Mouse (Mus musculus) brain, embryonic 14.5 days (tissue): ENCODE data around the gene Catsper4. TPM values are rescaled to one million over a fixed set of nuclear protein-coding genes. Genes with fewer than 3 reads are reported as not detected.

Source experiments
- DNase-seq: peaks from one replicate; pipeline ENCODE4 v3.0.0-alpha.2; 2011; ENCODE audit warnings: low read depth
- CTCF ChIP-seq: fragments of 200-500 bp; IDR thresholded peaks from 2 replicates; pipeline ENCODE4 v1.5.1; 2012; ENCODE audit warnings: inconsistent platforms, mild to moderate bottlenecking, moderate library complexity, borderline replicate concordance; ENCODE audit not compliant: insufficient read depth, insufficient read length; ENCODE audit errors: extremely low read depth
- POLR2A ChIP-seq: fragments of 200-500 bp; IDR thresholded peaks from 2 replicates; pipeline ENCODE4 v1.6.1; 2012; ENCODE audit warnings: mild to moderate bottlenecking, inconsistent platforms, borderline replicate concordance; ENCODE audit not compliant: poor library complexity, insufficient read depth, insufficient read length, severe bottlenecking; ENCODE audit errors: extremely low read depth
- polyA plus RNA-seq: library from polyadenylated mRNA; depleted of rRNA; stranded (reverse); fragments of >200 nt; gene quantifications from 2 replicates; pipeline ENCODE4 v1.2.3, GENCODE M21; 2012; rRNA removed

The Catsper4 gene
- polyA plus RNA-seq, 1 experiment = not detected

DNA sequence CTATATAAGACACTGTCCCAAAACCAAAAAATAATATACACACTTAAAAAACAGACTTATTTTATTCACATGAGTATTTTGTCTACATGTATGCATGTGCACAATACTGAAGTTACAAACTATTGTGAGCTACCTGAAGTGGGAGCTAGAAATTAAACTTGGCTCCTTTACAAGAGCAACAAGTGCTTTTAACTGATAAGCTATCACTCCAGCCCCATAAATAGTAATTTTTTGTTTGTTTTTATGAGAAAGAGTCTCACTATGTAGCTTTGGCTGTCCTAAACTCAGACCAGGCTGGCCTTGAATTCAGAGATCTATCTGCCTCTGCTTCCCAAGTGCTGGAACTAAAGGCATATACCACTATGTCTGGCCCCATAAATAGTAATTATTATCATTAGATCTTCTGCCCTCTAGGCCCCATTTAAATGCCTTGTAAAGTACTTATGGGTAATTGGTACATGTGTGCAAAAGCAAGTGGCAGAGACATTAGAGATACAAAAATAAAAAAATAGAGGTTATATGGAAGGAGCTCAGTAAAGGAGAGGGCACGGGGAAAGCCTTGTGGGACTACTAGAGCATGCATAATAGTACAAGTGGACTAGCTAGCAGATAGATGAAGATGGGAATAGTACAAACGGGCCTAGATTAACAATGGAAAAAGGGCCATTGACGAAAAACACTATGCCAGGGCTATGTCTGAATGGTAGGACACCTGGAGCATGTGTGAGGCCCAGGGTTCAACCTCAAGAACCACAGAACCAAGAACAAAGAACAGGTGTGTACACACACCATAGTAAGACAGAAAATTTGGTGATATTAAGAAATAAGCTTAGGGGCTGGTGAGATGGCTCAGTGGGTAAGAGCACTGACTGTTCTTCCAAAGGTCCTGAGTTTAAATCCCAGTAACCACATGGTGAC is 61.4 kb downstream of the Catsper4 start:
- no peak for TF ChIP-seq POLR2A
- no peak for TF ChIP-seq CTCF
- no peak for DNase-seq

DNA sequence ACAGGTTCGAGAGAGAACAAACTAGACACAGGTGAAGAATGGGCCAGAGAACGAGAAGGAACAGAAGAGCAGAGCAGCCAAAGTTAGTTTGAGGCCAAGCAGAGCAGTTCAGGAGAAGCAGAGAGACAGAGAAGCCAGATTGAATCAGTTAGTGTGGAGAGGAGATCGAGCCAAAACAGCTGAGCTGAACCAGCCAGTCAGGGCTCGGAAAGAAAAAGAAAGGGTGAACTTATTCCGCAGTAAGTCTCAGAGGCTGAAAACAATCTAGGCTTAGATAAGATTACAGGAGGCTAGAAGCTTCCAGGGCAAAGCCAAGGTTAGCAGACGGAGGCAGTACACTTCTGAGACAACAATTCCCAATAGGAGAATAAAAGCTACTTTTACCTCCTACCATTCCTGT is 62.2 kb downstream of the Catsper4 start:
- no peak for DNase-seq
- TF ChIP-seq CTCF (no peak), POLR2A (no peak)

DNA sequence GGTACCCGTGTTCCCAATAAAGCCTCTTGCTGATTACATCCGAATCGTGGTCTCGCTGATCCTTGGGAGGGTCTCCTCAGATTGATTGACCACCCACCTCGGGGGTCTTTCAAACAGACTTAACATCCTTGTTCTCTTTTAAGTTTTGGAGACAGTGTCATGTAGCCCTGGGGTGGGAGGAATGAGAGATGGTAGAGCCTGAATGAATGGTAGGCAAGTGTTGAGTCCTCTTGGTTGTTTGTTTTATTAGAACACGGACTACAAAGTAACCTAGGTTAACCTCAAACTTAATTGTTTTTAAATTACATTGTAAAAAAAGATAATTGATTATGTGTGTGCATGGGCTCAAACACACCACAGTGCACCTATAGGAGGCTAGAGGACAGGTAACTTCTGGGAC is 62.6 kb downstream of the Catsper4 start:
- TF ChIP-seq POLR2A = no peak
- DNase-seq = no peak

Other genes starting within 250 kb of the Catsper4 start
- 47.0 and 56.1 TPM in 2 replicates for gene Dhdds, start 226.5 kb downstream of the Catsper4 start, polyA plus RNA-seq
- 0.34 TPM in 2 replicates for gene Lin28a, start 208.5 kb downstream of the Catsper4 start, polyA plus RNA-seq
- gene Zfp683, start 173.5 kb downstream of the Catsper4 start, polyA plus RNA-seq = not detected in 2 replicates
- 2.0 and 2.3 TPM in 2 replicates for gene Crybg2, start 166.6 kb downstream of the Catsper4 start, polyA plus RNA-seq
- 2.3 and 2.5 TPM in 2 replicates for gene Cd52, start 132.3 kb downstream of the Catsper4 start, polyA plus RNA-seq
- 25.1 and 28.4 TPM in 2 replicates for gene Ubxn11, start 124.8 kb downstream of the Catsper4 start, polyA plus RNA-seq
- gene Sh3bgrl3, start 98.6 kb downstream of the Catsper4 start, polyA plus RNA-seq = 240 and 300 TPM in 2 replicates
- 22.0 and 24.7 TPM in 2 replicates for gene Cep85, start 40.3 kb downstream of the Catsper4 start, polyA plus RNA-seq
- gene Gm7534, start 24.4 kb downstream of the Catsper4 start, polyA plus RNA-seq = not detected in 2 replicates
- 0.30 and 0.34 TPM in 2 replicates for gene Cnksr1, start 11.0 kb upstream of the Catsper4 start, polyA plus RNA-seq
- not detected in 2 replicates for gene E130218I03Rik, start 16.3 kb upstream of the Catsper4 start, polyA plus RNA-seq
- 14.5 and 19.0 TPM in 2 replicates for gene Zfp593, start 18.2 kb upstream of the Catsper4 start, polyA plus RNA-seq
- gene Gm30191, start 19.6 kb upstream of the Catsper4 start, polyA plus RNA-seq = 0.33 and 0.64 TPM in 2 replicates
- gene Grrp1, start 26.7 kb upstream of the Catsper4 start, polyA plus RNA-seq = 16.5 and 16.6 TPM in 2 replicates
- gene Pdik1l, start 60.5 kb upstream of the Catsper4 start, polyA plus RNA-seq = 18.8 and 20.7 TPM in 2 replicates
- 0.13 and 0.33 TPM in 2 replicates for gene Trim63, start 87.7 kb upstream of the Catsper4 start, polyA plus RNA-seq
- gene Slc30a2, start 115.8 kb upstream of the Catsper4 start, polyA plus RNA-seq = 0.05 TPM in 1 of 2 replicates, not detected in the other
- 0.32 and 0.40 TPM in 2 replicates for gene Extl1, start 156.5 kb upstream of the Catsper4 start, polyA plus RNA-seq
- gene Pafah2, start 168.9 kb upstream of the Catsper4 start, polyA plus RNA-seq = 14.0 and 14.6 TPM in 2 replicates
- gene Stmn1, start 240.9 kb upstream of the Catsper4 start, polyA plus RNA-seq = 1,070 and 2,202 TPM in 2 replicates